Mouse (Mus musculus): ENCODE results near the gene Tcirg1.

DNA sequence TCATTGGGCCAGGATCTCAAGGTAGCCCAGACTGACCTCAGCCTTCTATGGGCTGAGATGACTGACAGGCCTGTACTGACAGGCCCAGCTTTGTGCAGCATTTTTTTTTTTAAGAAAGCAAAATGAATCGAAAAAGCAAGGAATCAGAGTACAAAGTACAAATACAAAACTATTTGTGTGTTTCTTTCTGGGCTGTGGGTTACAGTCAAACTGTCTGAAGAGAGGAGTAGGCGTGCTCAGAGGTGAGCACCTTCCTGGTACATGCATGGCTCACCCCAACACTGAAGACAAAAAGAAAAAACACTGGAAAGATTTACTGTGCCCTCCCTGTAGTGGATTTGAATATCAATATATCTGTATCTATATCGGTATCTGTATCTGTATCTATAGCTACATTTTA lies 40.9 kb upstream of the Tcirg1 start:
- TF ChIP-seq EP300 (IDR thresholded peaks at IDR 0.05; ENCODE audit: low read depth) (no peak), CTCF (IDR thresholded peaks at IDR 0.05; ENCODE audit: low read depth) (no peak)

Data from liver, embryonic 14.5 days (tissue).